Mouse (Mus musculus): ENCODE results near the gene Obscn. TPM values are rescaled to one million over a fixed set of nuclear protein-coding genes. Genes with fewer than 3 reads are reported as not detected.

Gene Obscn
- polyA plus RNA-seq, 1 experiment from 2014 or later = 0.42 TPM

- no peak for ATAC-seq (ENCODE audit: low FRiP score, low read depth)
- Histone ChIP-seq H3K36me3 (no peaks in the 10 kb centered on the region), H3K4me2 (replicated peaks) (no peak overlapping the region), H3K9ac (no peak overlapping the region), H3K9me3 (no peaks in the 10 kb centered on the region), H3K27me3 (replicated peaks) (no peaks in the 10 kb centered on the region), H3K4me1 (no peaks in the 10 kb centered on the region), H3K27ac (no peak overlapping the region), H3K4me3 (no peak overlapping the region)
- WGBS = 72% methylated on average over 4 of the region's 4 CpGs
Measured at GRCm38 (mm10) chr11:59094213-59094612, 42.0 kb downstream of the Obscn start.

DNA sequence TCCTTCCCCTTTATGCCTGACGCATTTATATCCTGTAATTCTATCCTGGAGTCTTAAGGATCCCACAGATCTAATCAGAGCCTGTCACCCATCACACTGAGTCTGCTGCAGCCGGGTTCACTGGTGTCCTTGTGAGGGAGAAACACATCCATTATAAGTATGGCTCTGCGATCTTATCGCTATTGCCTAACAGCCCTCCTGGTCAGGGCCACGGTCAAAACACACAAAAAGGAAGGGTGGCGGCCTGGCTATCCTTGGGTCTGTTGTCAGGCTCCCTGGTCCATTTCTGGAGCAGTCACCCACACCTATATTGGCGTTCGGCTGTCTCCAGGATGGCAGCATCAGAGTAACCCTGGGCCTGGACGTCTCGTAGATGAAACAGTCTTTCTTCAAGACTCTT, 48.6 kb downstream of the Obscn start:
- Histone ChIP-seq H3K36me3 (no peaks in the 10 kb centered on the region), H3K27me3 (replicated peaks) (no peaks in the 10 kb centered on the region), H3K27ac (no peak overlapping the region), H3K9ac (no peak overlapping the region), H3K9me3 (no peaks in the 10 kb centered on the region), H3K4me2 (replicated peaks) (no peak overlapping the region), H3K4me1 (no peaks in the 10 kb centered on the region), H3K4me3 (no peak overlapping the region)
- WGBS = 89% methylated on average over 10 of the region's 10 CpGs
- ATAC-seq (ENCODE audit: low FRiP score, low read depth) = no peak

- no peak for ATAC-seq (ENCODE audit: low FRiP score, low read depth)
- 86% methylated on average over 6 of the region's 6 CpGs for WGBS
- H3K4me2 ChIP-seq (replicated peaks) = no peak overlapping the region
- no peaks in the 10 kb centered on the region for H3K36me3 ChIP-seq
- no peaks in the 10 kb centered on the region for H3K27me3 ChIP-seq (replicated peaks)
- no peak overlapping the region for H3K27ac ChIP-seq
- H3K9me3 ChIP-seq = no peaks in the 10 kb centered on the region
- no peaks in the 10 kb centered on the region for H3K4me1 ChIP-seq
- no peak overlapping the region for H3K9ac ChIP-seq
- no peak overlapping the region for H3K4me3 ChIP-seq
Measured at GRCm38 (mm10) chr11:59085200-59085599, 51.0 kb downstream of the Obscn start.

GRCm38 (mm10) chr11:59083125-59083524, 53.1 kb downstream of the Obscn start:
- Histone ChIP-seq H3K4me3 (no peak overlapping the region), H3K9ac (no peak overlapping the region), H3K36me3 (no peaks in the 10 kb centered on the region), H3K4me1 (no peaks in the 10 kb centered on the region), H3K4me2 (replicated peaks) (no peak overlapping the region), H3K27me3 (replicated peaks) (no peaks in the 10 kb centered on the region), H3K27ac (no peak overlapping the region), H3K9me3 (no peaks in the 10 kb centered on the region)
- ATAC-seq (ENCODE audit: low FRiP score, low read depth) = no peak
- WGBS = 88% methylated on average over 3 of the region's 3 CpGs

DNA sequence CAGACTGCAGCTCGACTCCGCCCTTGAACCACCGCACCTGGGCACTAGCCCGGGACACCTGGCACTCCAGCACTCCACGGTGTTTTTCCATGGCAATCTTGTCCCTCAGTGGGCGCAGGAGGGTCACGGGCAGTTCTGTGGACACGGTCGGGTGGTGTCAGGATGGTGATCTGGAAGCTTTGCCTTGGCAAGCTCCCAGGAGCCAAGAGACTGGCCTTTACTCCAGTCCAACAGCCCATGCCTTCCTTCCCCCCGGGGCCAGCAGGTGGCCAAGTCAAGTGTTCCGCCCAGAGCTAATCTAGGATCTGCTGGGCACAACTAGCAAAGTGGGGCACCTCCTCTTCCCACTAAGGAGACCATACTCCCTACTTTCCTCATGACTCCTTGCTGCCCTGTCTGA, 57.9 kb downstream of the Obscn start:
- H3K27ac ChIP-seq = no peak overlapping the region
- H3K36me3 ChIP-seq = no peaks in the 10 kb centered on the region
- no peaks in the 10 kb centered on the region for H3K27me3 ChIP-seq (replicated peaks)
- no peak for ATAC-seq (ENCODE audit: low FRiP score, low read depth)
- H3K9me3 ChIP-seq = no peaks in the 10 kb centered on the region
- H3K9ac ChIP-seq = no peak overlapping the region
- no peak overlapping the region for H3K4me3 ChIP-seq
- WGBS = 93% methylated on average over 11 of the region's 11 CpGs
- H3K4me1 ChIP-seq = no peaks in the 10 kb centered on the region
- no peak overlapping the region for H3K4me2 ChIP-seq (replicated peaks)

GRCm38 (mm10) chr11:59070321-59070720, 65.9 kb downstream of the Obscn start:
- H3K27ac ChIP-seq = no peak overlapping the region
- 85% methylated on average over 2 of the region's 2 CpGs for WGBS
- no peak overlapping the region for H3K4me2 ChIP-seq (replicated peaks)
- no peaks in the 10 kb centered on the region for H3K27me3 ChIP-seq (replicated peaks)
- H3K36me3 ChIP-seq = no peaks in the 10 kb centered on the region
- H3K9me3 ChIP-seq = no peaks in the 10 kb centered on the region
- no peaks in the 10 kb centered on the region for H3K4me1 ChIP-seq
- H3K9ac ChIP-seq = no peak overlapping the region
- ATAC-seq (ENCODE audit: low FRiP score, low read depth) = no peak
- no peak overlapping the region for H3K4me3 ChIP-seq

DNA sequence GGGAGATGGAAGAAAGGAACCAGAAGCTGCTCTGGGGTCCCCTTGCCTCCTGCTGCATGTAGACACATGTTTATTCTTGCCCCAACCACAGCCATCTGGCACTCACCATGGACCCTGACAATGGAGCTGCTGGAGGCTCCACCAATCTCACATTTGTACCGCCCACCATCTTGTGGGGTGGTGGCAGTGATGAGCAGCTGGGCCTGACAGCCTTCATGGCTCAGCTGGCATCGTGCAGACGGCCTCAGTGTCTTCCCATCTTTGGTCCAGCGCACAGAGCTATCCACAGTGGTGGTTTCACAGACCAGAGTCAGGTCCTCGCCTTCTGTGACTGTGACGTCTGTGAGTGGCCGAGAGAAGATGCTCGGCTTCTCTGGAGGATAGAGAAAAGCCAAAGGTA, 67.3 kb downstream of the Obscn start:
- Histone ChIP-seq H3K9ac (no peak overlapping the region), H3K4me1 (no peaks in the 10 kb centered on the region), H3K27ac (no peak overlapping the region), H3K4me3 (no peak overlapping the region), H3K4me2 (replicated peaks) (no peak overlapping the region), H3K27me3 (replicated peaks) (no peaks in the 10 kb centered on the region), H3K9me3 (no peaks in the 10 kb centered on the region), H3K36me3 (no peaks in the 10 kb centered on the region)
- WGBS = 88% methylated on average over 8 of the region's 8 CpGs
- ATAC-seq (ENCODE audit: low FRiP score, low read depth) = no peak

- no peak for ATAC-seq (ENCODE audit: low FRiP score, low read depth)
- no peaks in the 10 kb centered on the region for H3K4me1 ChIP-seq
- 28% methylated on average over 1 of the region's 1 CpGs for WGBS
- H3K27me3 ChIP-seq (replicated peaks) = no peaks in the 10 kb centered on the region
- H3K27ac ChIP-seq = no peak overlapping the region
- no peak overlapping the region for H3K9ac ChIP-seq
- no peaks in the 10 kb centered on the region for H3K9me3 ChIP-seq
- no peak overlapping the region for H3K4me3 ChIP-seq
- H3K36me3 ChIP-seq = no peaks in the 10 kb centered on the region
- no peak overlapping the region for H3K4me2 ChIP-seq (replicated peaks)
Measured at GRCm38 (mm10) chr11:59068433-59068832, 67.8 kb downstream of the Obscn start.

GRCm38 (mm10) chr11:59067921-59068320, 68.3 kb downstream of the Obscn start:
- H3K4me2 ChIP-seq (replicated peaks) = no peak overlapping the region
- no peak overlapping the region for H3K9ac ChIP-seq
- H3K36me3 ChIP-seq = no peaks in the 10 kb centered on the region
- no peaks in the 10 kb centered on the region for H3K9me3 ChIP-seq
- ATAC-seq (ENCODE audit: low FRiP score, low read depth) = no peak
- H3K27me3 ChIP-seq (replicated peaks) = no peaks in the 10 kb centered on the region
- no peak overlapping the region for H3K27ac ChIP-seq
- 85% methylated on average over 9 of the region's 9 CpGs for WGBS
- H3K4me3 ChIP-seq = no peak overlapping the region
- H3K4me1 ChIP-seq = no peaks in the 10 kb centered on the region

DNA sequence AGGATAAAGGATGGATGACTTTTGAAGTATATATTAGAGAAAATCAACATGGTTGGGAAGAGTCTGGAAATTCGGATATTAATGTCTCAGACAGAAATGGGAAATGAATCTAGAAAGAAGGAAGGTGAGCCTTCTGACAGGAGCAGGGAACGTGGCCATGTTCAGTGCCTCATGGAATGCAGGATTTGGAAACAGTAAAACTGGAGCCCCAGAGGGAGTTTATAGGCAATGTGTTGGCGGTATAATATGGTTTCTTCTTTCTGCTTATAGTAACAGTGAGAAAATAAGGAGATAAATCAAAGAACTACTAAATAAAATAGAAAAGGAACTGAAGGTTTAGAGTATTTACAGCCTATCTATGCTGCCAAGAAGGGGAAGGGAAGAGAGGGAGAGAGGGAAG, 78.2 kb downstream of the Obscn start:
- H3K9me3 ChIP-seq = no peaks in the 10 kb centered on the region
- no peak overlapping the region for H3K9ac ChIP-seq
- WGBS = 70% methylated on average over 3 of the region's 3 CpGs
- no peaks in the 10 kb centered on the region for H3K27me3 ChIP-seq (replicated peaks)
- no peak for ATAC-seq (ENCODE audit: low FRiP score, low read depth)
- no peak overlapping the region for H3K27ac ChIP-seq
- no peak overlapping the region for H3K4me2 ChIP-seq (replicated peaks)
- H3K4me3 ChIP-seq = no peak overlapping the region
- no peaks in the 10 kb centered on the region for H3K36me3 ChIP-seq
- H3K4me1 ChIP-seq = no peaks in the 10 kb centered on the region

DNA sequence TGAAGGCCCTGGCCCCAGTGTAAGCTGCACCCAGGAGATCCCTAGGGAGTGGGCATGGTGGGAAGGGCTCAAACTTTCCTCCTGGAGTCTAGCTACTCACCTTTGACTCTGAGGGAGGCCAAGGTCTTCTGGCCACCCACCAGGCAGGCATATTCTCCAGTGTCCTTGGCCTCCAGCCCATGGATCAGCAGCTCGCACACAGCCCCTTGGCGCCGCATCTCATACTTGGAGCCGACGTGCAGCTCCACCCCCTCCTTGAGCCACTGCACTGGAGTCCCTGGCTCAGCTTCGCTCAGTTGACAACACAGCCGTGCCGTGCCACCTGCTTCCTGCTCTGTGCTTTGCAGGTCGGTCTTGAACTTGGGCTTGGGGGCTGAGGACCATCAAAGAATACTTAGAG, 85.2 kb downstream of the Obscn start:
- Histone ChIP-seq H3K4me3 (no peak overlapping the region), H3K27me3 (replicated peaks) (no peaks in the 10 kb centered on the region), H3K36me3 (no peaks in the 10 kb centered on the region), H3K9ac (no peak overlapping the region), H3K9me3 (no peaks in the 10 kb centered on the region), H3K4me2 (replicated peaks) (no peak overlapping the region), H3K27ac (no peak overlapping the region), H3K4me1 (no peaks in the 10 kb centered on the region)
- WGBS = 87% methylated on average over 9 of the region's 9 CpGs
- no peak for ATAC-seq (ENCODE audit: low FRiP score, low read depth)

DNA sequence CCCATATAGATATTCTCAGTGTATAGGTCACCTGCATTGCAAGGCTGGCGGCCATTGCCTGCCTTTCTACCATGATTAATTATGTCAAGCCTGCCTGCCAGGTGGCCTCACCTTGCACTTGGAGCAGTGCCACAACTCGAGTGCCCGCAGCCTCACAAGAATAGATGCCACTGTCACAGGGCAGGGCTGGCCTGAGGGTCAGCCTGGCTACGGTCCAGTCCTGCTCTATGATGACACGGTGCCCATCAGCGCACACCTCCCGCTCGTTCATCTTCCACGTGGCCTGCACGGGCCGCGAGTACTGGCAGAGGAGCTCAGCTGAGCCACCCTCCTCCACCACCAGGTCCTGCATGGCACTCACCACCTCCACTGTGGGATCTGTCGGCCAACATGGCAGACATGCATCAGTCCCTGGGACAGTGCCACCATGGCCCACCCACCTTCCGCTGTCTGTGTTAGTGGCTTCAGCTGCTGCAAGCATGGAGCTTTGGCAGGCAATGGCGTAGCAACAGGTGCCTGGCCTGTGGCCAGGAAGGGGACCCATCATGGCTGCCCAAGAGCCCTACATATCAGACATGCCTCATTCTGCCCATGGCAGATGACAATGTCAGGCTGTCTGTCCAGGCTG, 91.4 kb downstream of the Obscn start:
- Histone ChIP-seq H3K27me3 (replicated peaks) (no peaks in the 10 kb centered on the region), H3K36me3 (no peaks in the 10 kb centered on the region), H3K9me3 (no peaks in the 10 kb centered on the region), H3K9ac (no peak overlapping the region), H3K4me2 (replicated peaks) (no peak overlapping the region), H3K27ac (no peak overlapping the region), H3K4me3 (no peak overlapping the region), H3K4me1 (no peaks in the 10 kb centered on the region)
- ATAC-seq (ENCODE audit: low FRiP score, low read depth) = no peak
- WGBS = 93% methylated on average over 15 of the region's 15 CpGs

GRCm38 (mm10) chr11:59029003-59029402, 107.2 kb downstream of the Obscn start:
- Histone ChIP-seq H3K9ac (no peak overlapping the region), H3K4me3 (no peak overlapping the region), H3K27me3 (replicated peaks) (no peaks in the 10 kb centered on the region), H3K9me3 (no peaks in the 10 kb centered on the region), H3K4me2 (replicated peaks) (no peak overlapping the region), H3K27ac (no peak overlapping the region), H3K4me1 (no peaks in the 10 kb centered on the region), H3K36me3 (no peaks in the 10 kb centered on the region)
- no peak for ATAC-seq (ENCODE audit: low FRiP score, low read depth)
- WGBS = 90% methylated on average over 13 of the region's 13 CpGs

Measured in neural tube, embryonic 12.5 days (tissue).